Mouse (Mus musculus) testis, adult 2 months (tissue): ENCODE results near the gene Eaf2. TPM values are rescaled to one million over a fixed set of nuclear protein-coding genes. Genes with fewer than 3 reads are reported as not detected.
A peak's percentile ranks its signal among the peaks of the same experiment; 100 is the strongest.

Source experiments
- H3K27ac ChIP-seq: fragments of 200-500 bp; 2 replicates; pipeline ENCODE4 v1.5.1; 2012; ENCODE audit warnings: low read depth, low read length; ENCODE audit not compliant: control insufficient read depth, insufficient read depth
- H3K27me3 ChIP-seq: fragments of 200-500 bp; 2 replicates; pipeline ENCODE4 v1.6.1; 2012; ENCODE audit warnings: mild to moderate bottlenecking, low read length, moderate library complexity; ENCODE audit not compliant: control insufficient read depth, insufficient read depth
- H3K36me3 ChIP-seq: fragments of 200-500 bp; 2 replicates; pipeline ENCODE4 v1.6.1; 2012; ENCODE audit warnings: mild to moderate bottlenecking, low read length; ENCODE audit not compliant: control insufficient read depth, insufficient read depth
- H3K4me1 ChIP-seq: fragments of 200-500 bp; 2 replicates; pipeline ENCODE4 v1.6.1; 2012; ENCODE audit warnings: low read length; ENCODE audit not compliant: control insufficient read depth, insufficient read depth
- H3K4me3 ChIP-seq: fragments of 200-500 bp; 2 replicates; pipeline ENCODE4 v1.5.1; 2012; ENCODE audit warnings: low read depth, mild to moderate bottlenecking, low read length, moderate library complexity, mixed read lengths; ENCODE audit not compliant: control insufficient read depth
- CTCF ChIP-seq: fragments of 200-500 bp; IDR thresholded peaks from 2 replicates; pipeline ENCODE4 v1.5.1; 2012; ENCODE audit warnings: low read depth, mild to moderate bottlenecking, inconsistent platforms, low read length, moderate library complexity; ENCODE audit not compliant: control insufficient read depth, insufficient read depth, insufficient replicate concordance
- POLR2A ChIP-seq: fragments of 200-500 bp; IDR thresholded peaks from 2 replicates; pipeline ENCODE4 v1.6.1; 2012; ENCODE audit warnings: low read depth, mild to moderate bottlenecking, inconsistent platforms, low read length, moderate library complexity; ENCODE audit not compliant: control insufficient read depth
- polyA plus RNA-seq: library from polyadenylated mRNA; depleted of rRNA; stranded (reverse); fragments of >200 nt; gene quantifications from 2 replicates; pipeline ENCODE4 v1.2.3, GENCODE M21; 2012

Gene Eaf2
- polyA plus RNA-seq, 1 experiment = 2.6 TPM

- H3K36me3 ChIP-seq = peaks cover 7% of the 10 kb centered on the region
- H3K27ac ChIP-seq = no peak overlapping the region
- TF ChIP-seq CTCF (no peak), POLR2A (no peak)
- no peaks in the 10 kb centered on the region for H3K27me3 ChIP-seq
- no peak overlapping the region for H3K4me3 ChIP-seq
- H3K4me1 ChIP-seq = no peaks in the 10 kb centered on the region
These were observed 37.1 kb upstream of the Eaf2 start for GRCm38 (mm10) chr16:36911909-36912308.

DNA sequence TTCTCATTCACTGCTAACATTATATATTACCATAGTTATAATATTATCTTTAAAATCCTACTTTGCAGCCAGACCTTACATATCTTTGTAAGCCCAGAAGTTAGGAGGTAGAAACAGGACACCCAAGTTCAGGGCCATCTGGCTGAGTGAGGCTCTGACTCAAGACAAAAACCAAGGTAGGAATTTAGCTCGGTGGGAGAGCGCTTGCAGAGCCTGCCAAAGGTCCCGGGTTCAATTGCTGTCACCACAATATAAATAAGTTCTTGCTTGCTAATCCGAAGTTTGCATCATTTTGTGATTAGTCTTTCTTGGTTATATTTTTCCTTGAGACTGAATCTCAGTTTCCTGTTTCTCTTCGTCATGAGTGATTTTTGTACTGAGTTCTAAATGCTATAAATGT is 28.4 kb upstream of the Eaf2 start:
- Histone ChIP-seq H3K4me3 (no peak overlapping the region), H3K27ac (no peak overlapping the region), H3K36me3 (peaks cover 1% of the 10 kb centered on the region; the same call in 1 of the 2 replicates), H3K4me1 (no peaks in the 10 kb centered on the region), H3K27me3 (no peaks in the 10 kb centered on the region)
- TF ChIP-seq POLR2A = no peak
- TF ChIP-seq CTCF = no peak

GRCm38 (mm10) chr16:36896712-36897111 is 21.9 kb upstream of the Eaf2 start:
- Histone ChIP-seq H3K4me1 (no peaks in the 10 kb centered on the region), H3K27me3 (no peaks in the 10 kb centered on the region), H3K27ac (0 out of 2 replicates have a peak overlapping the region, but pooled peaks have one; percentile 6), H3K4me3 (peak overlapping the region; percentile 74), H3K36me3 (peaks cover 10% of the 10 kb centered on the region)
- TF ChIP-seq POLR2A (no peak), CTCF (no peak)

DNA sequence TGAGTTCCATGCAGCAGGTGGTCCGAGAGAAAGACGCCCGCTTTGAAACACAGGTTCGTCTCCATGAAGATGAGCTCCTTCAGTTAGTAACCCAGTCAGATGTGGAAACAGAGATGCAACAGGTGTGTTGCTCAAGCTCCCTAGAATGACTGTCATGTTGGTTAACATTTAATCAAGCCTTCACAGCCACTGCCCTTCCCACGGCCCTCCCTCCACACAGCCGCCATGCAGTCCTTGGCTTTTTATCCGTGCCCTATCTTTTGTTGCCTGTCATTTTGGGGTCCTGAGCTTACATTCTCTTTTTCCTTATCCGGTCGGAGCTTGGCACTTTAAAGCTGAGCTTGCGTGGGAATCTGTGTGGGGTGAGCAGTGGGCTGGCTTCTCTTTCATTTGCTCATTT is 18.5 kb upstream of the Eaf2 start:
- Histone ChIP-seq H3K4me3 (peak overlapping the region; percentile 37), H3K4me1 (no peaks in the 10 kb centered on the region), H3K27me3 (no peaks in the 10 kb centered on the region), H3K36me3 (peaks cover 9% of the 10 kb centered on the region), H3K27ac (no peak overlapping the region)
- TF ChIP-seq CTCF (no peak), POLR2A (no peak)

DNA sequence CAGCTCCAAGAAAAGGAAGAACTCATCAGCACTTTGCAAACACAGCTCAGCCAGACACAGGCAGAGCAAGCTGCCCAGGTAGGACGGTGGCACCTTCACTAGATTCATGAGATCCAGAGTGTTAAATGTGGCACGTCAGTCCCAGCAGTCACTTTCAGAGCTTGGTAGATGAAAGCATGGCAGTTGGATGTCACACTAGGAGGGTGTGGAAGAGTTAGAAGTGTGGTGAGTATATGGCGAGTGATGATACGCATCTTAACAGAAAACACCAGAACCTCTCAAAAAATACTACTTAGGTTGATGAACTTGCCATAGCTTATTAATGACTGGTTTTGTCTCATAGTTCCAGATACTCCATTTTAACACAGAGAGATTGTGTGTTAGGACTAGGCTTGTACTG is 16.6 kb upstream of the Eaf2 start:
- H3K4me1 ChIP-seq = no peaks in the 10 kb centered on the region
- H3K27me3 ChIP-seq = no peaks in the 10 kb centered on the region
- no peak overlapping the region for H3K4me3 ChIP-seq
- peaks cover 5% of the 10 kb centered on the region; the same call in 1 of the 2 replicates for H3K36me3 ChIP-seq
- H3K27ac ChIP-seq = no peak overlapping the region
- TF ChIP-seq POLR2A (no peak), CTCF (no peak)

DNA sequence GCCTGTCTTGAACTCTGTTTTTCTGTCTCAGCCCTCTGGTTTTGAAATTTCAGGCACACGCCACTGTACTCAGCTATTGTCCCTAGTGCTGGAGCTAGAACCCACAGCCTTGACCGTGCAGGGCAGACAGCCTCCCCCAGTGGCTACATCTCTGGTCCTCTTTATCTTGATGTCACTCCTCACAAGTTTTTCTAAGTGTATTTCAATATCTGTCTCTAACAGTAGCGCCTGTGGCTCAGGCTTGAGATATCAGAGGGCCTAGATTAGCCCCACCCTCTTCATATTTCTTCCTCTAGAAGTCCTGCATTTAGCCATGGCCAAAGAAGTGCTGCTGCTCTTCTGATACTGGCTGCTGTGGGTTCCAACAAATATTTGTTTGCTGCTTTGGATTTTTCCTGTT is 15.8 kb upstream of the Eaf2 start:
- peaks cover 3% of the 10 kb centered on the region; the same call in 1 of the 2 replicates for H3K36me3 ChIP-seq
- H3K4me1 ChIP-seq = no peaks in the 10 kb centered on the region
- no peaks in the 10 kb centered on the region for H3K27me3 ChIP-seq
- no peak overlapping the region for H3K27ac ChIP-seq
- H3K4me3 ChIP-seq = no peak overlapping the region
- no peak for TF ChIP-seq POLR2A
- TF ChIP-seq CTCF = no peak

- no peak for TF ChIP-seq CTCF
- no peak for TF ChIP-seq POLR2A
- H3K27ac ChIP-seq = no peak overlapping the region
- H3K36me3 ChIP-seq = no peaks in the 10 kb centered on the region
- H3K4me1 ChIP-seq = no peaks in the 10 kb centered on the region
- H3K4me3 ChIP-seq = no peak overlapping the region
- H3K27me3 ChIP-seq = no peaks in the 10 kb centered on the region
These were observed 12.7 kb upstream of the Eaf2 start for GRCm38 (mm10) chr16:36887546-36887945.

GRCm38 (mm10) chr16:36885912-36886311 is 11.1 kb upstream of the Eaf2 start:
- Histone ChIP-seq H3K36me3 (no peaks in the 10 kb centered on the region), H3K27me3 (no peaks in the 10 kb centered on the region), H3K4me1 (no peaks in the 10 kb centered on the region), H3K4me3 (no peak overlapping the region), H3K27ac (no peak overlapping the region)
- TF ChIP-seq POLR2A (no peak), CTCF (no peak)
